Mouse (Mus musculus): ENCODE data around the gene Amt.
"Not testable (repeated sequence)": the region's sequence is repeated elsewhere in the genome, so short reads cannot be mapped to it uniquely, and the experiment has no call there.

- not testable (repeated sequence) for TF ChIP-seq CTCF (IDR thresholded peaks at IDR 0.05; ENCODE audit: borderline replicate concordance, extremely low read depth, insufficient read depth, insufficient read length); POLR2A (IDR thresholded peaks at IDR 0.05; ENCODE audit: borderline replicate concordance, extremely low read depth, insufficient read depth, insufficient read length, poor library complexity, severe bottlenecking)
Observed at GRCm38 (mm10) chr9:108322054-108322453, 25.4 kb downstream of the Amt start.
